Mouse (Mus musculus): Measurements from ENCODE around the gene Apom.

DNA sequence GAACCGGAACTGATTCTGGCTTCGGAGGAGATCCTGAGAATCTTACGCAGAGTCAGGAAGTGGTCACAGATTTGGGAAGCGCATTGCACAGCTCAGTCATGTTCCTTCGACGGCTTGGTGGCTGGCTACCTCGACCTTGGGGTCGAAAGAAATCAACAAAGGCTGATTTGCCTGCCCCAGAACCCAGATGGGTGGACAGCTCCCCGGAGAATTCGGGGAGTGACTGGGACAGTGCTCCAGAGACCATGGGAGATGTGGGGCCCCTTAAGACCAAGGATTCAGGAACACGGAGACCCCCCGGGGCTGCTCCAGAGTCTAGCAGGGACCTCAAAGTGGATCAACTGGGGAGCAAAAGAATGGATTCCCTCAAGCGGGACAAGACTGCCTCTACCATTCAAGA lies 4.8 kb downstream of the Apom start:
- TF ChIP-seq POLR2A (IDR thresholded peaks at IDR 0.05; ENCODE audit: control insufficient read depth, extremely low read depth, insufficient read depth, low read length, poor library complexity) (no peak), CTCF (IDR thresholded peaks at IDR 0.05; ENCODE audit: borderline replicate concordance, control insufficient read depth, extremely low read depth, insufficient read depth, low read length, poor library complexity) (no peak)
